Mouse (Mus musculus): ENCODE measurements at regions not wholly inside any gene's neighbourhood (a gene's known extent, or its start where the extent isn't known, plus 50 kb on each side); places are given as distances from the start of the nearest gene placed in this dataset.

DNA sequence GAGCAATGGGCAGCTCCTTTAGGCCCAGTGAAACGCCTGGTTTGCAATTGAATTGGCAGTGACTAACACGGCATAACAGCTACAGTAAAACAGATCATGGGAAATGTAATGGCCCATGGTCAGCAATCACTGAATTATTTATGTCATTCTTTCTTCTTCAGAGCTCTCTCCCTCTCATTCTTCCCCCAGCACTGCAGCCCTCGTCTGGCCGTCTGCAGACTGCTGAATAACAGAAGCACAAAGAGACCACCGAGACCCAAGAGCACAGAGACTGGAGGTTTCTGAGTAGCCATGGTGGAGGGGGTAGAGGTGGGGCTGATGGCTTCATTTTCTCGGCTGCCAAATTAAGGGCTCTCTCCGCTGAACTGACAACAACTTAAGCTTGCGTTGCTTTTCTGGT, 130.7 kb upstream of the Tle3 start:
- no peaks in the 10 kb centered on the region for H3K9me3 ChIP-seq
- no peak overlapping the region for H3K4me3 ChIP-seq
- WGBS = 51% methylated on average over 8 of the region's 8 CpGs
- no peak overlapping the region for H3K27ac ChIP-seq
- H3K36me3 ChIP-seq = no peaks in the 10 kb centered on the region
- no peak overlapping the region for H3K9ac ChIP-seq
- no peak overlapping the region for H3K4me2 ChIP-seq
- H3K4me1 ChIP-seq = 0 out of 2 replicates have a peak, but pooled peaks cover 10% of the 10 kb centered on the region
- no peak for ATAC-seq (ENCODE audit: insufficient number of reproducible peaks, insufficient read depth, low FRiP score, low TSS enrichment, low read depth)
- H3K27me3 ChIP-seq = peaks cover 41% of the 10 kb centered on the region

DNA sequence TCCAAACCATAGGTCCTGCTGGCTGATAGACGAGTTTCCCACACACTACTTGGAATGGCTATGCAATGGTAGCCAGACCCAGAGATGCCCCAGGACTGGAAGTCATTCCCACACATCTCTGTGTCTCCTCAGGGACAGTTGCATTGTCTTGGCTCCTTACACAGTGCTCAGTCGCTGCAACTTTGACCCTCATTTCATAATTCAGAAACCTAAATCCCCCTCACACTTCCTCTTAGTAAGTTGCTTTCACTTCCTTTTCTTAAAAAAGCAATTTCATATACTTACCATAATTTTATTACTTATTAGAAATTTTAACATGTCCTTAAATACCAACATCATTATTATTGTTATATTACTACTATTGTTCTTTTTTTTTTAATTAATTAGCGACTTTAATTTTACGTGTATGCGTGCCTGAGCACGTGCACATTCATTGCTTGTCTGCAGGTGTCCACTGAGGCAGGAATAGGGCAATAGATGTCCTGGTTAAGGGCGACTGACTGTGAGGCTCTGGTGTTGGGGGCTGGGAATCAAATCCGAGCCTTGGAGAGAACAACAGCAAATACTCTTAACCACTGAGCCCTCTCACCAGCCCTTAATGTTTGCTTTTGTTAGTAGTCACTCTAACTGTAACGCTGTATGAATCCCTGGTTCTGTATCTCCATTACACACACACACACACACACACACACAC, 129.9 kb upstream of the Tle3 start:
- H3K4me1 ChIP-seq = 0 out of 2 replicates have a peak, but pooled peaks cover 9% of the 10 kb centered on the region
- no peak for ATAC-seq (ENCODE audit: insufficient number of reproducible peaks, insufficient read depth, low FRiP score, low TSS enrichment, low read depth)
- peaks cover 35% of the 10 kb centered on the region for H3K27me3 ChIP-seq
- no peak overlapping the region for H3K9ac ChIP-seq
- no peaks in the 10 kb centered on the region for H3K9me3 ChIP-seq
- H3K4me3 ChIP-seq = no peak overlapping the region
- 76% methylated on average over 9 of the region's 9 CpGs for WGBS
- H3K27ac ChIP-seq = no peak overlapping the region
- H3K36me3 ChIP-seq = no peaks in the 10 kb centered on the region
- no peak overlapping the region for H3K4me2 ChIP-seq

DNA sequence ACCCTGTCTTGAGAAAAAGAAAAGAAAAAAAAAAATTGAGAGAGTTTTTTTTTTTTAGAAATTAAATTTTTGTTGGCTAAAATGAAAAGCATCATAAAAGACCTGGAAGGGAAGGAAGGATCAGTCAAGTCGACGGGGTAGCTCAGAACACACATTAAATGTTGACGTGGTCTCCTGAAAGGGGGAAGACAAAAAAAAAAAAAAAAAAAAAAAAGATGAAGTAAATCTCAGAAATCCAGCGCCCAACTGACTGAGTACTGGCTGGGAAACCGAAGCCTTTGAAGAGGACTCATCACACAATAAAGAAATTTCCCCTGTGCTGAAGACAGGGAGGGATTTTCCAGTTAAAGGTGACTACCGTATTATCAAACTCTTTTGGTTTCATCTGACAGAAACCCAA, 128.9 kb upstream of the Tle3 start:
- H3K27ac ChIP-seq = no peak overlapping the region
- H3K27me3 ChIP-seq = peaks cover 25% of the 10 kb centered on the region
- H3K4me1 ChIP-seq = 0 out of 2 replicates have a peak, but pooled peaks cover 9% of the 10 kb centered on the region
- H3K4me3 ChIP-seq = no peak overlapping the region
- no peak for ATAC-seq (ENCODE audit: insufficient number of reproducible peaks, insufficient read depth, low FRiP score, low TSS enrichment, low read depth)
- H3K9ac ChIP-seq = no peak overlapping the region
- H3K36me3 ChIP-seq = no peaks in the 10 kb centered on the region
- 58% methylated on average over 6 of the region's 6 CpGs for WGBS
- H3K9me3 ChIP-seq = no peaks in the 10 kb centered on the region
- H3K4me2 ChIP-seq = no peak overlapping the region

DNA sequence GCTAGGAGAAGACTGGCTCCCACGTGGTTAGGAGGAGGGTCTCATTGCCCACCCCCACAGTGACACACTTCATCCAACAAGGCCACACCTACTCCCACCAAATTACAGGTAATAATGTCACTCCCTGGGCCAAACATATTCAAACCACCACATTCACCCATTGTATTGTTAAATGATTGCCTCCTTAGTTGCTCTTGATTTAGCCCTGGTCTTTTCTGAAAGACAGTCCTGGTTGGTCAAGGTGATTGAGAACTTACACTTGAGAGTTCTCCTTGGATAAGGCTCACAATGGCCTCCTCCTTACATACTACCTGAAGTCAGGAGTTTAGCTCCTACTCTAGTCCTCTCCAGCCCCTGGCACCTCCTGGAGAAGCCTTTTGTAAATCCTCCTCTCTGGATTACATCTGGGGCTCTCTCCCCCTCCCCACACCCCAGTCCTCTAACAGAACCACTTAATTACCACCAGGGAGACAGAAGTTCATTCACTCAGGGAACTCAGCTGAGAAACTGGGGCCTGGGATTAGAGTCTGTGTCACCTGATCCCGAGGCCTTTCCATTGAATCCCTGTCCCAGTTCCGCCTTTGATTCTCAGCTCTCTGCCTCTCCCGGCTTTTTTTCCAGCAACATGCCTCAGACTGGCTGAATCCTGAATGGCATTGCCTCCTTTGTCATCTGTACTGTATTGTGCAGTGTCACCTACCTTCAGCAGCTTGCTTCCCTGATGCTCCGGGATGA, 122.3 kb upstream of the Tle3 start:
- ATAC-seq (ENCODE audit: insufficient number of reproducible peaks, insufficient read depth, low FRiP score, low TSS enrichment, low read depth) = no peak
- H3K4me2 ChIP-seq = no peak overlapping the region
- H3K27ac ChIP-seq = no peak overlapping the region
- no peaks in the 10 kb centered on the region for H3K36me3 ChIP-seq
- no peak overlapping the region for H3K9ac ChIP-seq
- H3K9me3 ChIP-seq = no peaks in the 10 kb centered on the region
- no peak overlapping the region for H3K4me3 ChIP-seq
- peaks cover 12% of the 10 kb centered on the region for H3K4me1 ChIP-seq
- H3K27me3 ChIP-seq = peaks cover 10% of the 10 kb centered on the region
- 32% methylated on average over 5 of the region's 5 CpGs for WGBS

DNA sequence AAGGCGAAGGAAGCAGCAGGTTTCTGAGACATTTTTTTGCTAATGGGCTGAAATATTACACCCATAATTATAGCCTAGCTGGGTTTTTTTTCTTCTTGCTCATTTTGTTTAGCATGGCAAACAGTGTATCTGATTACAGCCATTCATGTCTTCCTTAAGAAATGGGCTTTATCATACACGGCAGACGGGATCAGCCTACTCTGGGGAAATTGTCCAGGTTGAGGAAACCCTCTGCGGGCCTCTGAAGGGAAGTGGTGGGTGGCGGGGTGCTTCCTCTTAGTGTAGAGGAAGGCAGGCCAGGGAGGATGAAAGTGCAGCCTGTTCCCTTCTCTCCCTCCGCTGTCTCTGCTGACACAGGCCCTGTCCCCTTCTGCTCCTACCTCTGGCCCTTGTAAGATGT, 120.6 kb upstream of the Tle3 start:
- H3K27ac ChIP-seq = peak overlapping the region; percentile 41; the same call in 1 of the 2 replicates
- 0 out of 2 replicates have a peak, but pooled peaks cover 3% of the 10 kb centered on the region for H3K9me3 ChIP-seq
- ATAC-seq (ENCODE audit: insufficient number of reproducible peaks, insufficient read depth, low FRiP score, low TSS enrichment, low read depth) = no peak
- H3K4me1 ChIP-seq = peaks cover 15% of the 10 kb centered on the region
- no peaks in the 10 kb centered on the region for H3K36me3 ChIP-seq
- H3K9ac ChIP-seq = no peak overlapping the region
- peaks cover 13% of the 10 kb centered on the region for H3K27me3 ChIP-seq
- 31% methylated on average over 6 of the region's 6 CpGs for WGBS
- no peak overlapping the region for H3K4me2 ChIP-seq
- H3K4me3 ChIP-seq = no peak overlapping the region

DNA sequence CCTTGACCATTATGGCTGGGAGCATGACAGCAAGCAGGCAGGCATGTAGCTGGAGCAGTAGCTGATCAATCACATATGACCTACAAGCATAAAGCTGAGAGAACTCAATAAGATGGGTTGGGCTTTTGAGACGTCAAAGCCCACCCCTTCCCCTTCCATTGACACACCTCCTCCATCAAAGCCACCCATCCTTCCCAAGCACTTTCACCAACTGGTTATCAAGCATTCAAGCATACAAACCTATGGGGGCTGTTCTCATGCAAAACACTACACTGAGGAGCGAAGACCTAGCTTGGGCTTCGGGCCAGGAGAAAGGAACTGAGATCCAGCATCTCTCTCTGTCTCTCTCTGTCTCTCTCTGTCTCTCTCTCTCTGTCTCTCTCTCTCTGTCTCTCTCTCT, 118.4 kb upstream of the Tle3 start:
- H3K27ac ChIP-seq = no peak overlapping the region
- H3K9me3 ChIP-seq = 0 out of 2 replicates have a peak, but pooled peaks cover 3% of the 10 kb centered on the region
- no peak overlapping the region for H3K4me2 ChIP-seq
- no peak for ATAC-seq (ENCODE audit: insufficient number of reproducible peaks, insufficient read depth, low FRiP score, low TSS enrichment, low read depth)
- H3K4me1 ChIP-seq = peaks cover 25% of the 10 kb centered on the region
- H3K27me3 ChIP-seq = peaks cover 19% of the 10 kb centered on the region
- H3K9ac ChIP-seq = no peak overlapping the region
- H3K4me3 ChIP-seq = no peak overlapping the region
- WGBS = 75% methylated on average over 3 of the region's 3 CpGs
- H3K36me3 ChIP-seq = no peaks in the 10 kb centered on the region

DNA sequence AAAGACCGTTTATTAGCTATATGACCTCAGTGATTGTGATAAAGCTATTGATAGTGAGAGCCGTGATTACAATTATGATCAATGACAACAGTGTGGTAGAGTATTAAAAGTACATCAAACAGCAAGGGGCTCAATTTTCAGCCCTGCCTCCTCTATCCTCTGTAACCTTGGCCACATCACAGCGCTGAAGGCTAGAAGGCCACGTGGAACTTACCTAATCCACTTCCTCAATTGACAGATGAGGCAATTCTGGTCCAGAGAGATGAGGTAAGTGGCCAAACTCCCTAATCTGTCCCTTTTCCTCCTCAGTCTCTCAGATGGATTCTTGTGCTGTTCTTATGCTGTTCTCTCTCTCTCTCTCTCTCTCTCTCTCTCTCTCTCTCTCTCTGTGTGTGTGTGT, 114.7 kb upstream of the Tle3 start:
- no peak for ATAC-seq (ENCODE audit: insufficient number of reproducible peaks, insufficient read depth, low FRiP score, low TSS enrichment, low read depth)
- H3K4me1 ChIP-seq = peaks cover 50% of the 10 kb centered on the region
- no peaks in the 10 kb centered on the region for H3K36me3 ChIP-seq
- no peak overlapping the region for H3K27ac ChIP-seq
- no peak overlapping the region for H3K4me2 ChIP-seq
- 0 out of 2 replicates have a peak, but pooled peaks cover 3% of the 10 kb centered on the region for H3K9me3 ChIP-seq
- no peak overlapping the region for H3K9ac ChIP-seq
- WGBS = 26% methylated on average over 4 of the region's 4 CpGs
- H3K4me3 ChIP-seq = no peak overlapping the region
- peaks cover 20% of the 10 kb centered on the region for H3K27me3 ChIP-seq

DNA sequence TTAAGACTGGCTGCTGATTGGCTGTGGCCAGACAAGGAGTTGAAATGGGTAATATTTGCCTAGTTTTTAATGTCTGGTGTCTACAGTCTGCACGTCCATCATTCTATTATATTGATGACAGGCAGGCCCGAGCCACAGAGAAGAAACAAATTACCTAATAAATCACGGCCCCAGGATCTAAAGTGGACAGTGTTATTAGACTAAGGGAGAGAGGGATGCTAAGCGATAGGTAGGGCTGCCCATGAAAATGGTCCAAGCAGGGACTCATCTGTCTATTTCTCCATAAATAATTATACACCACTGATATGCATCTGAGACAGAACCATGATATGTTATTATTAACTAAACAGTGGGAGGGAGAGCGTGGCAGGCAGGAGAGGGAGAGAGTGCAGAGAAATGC, 114.1 kb upstream of the Tle3 start:
- Histone ChIP-seq H3K4me2 (no peak overlapping the region), H3K9ac (no peak overlapping the region), H3K4me3 (no peak overlapping the region), H3K27me3 (peaks cover 16% of the 10 kb centered on the region; the same call in 1 of the 2 replicates), H3K27ac (no peak overlapping the region), H3K36me3 (no peaks in the 10 kb centered on the region), H3K4me1 (peaks cover 51% of the 10 kb centered on the region), H3K9me3 (0 out of 2 replicates have a peak, but pooled peaks cover 3% of the 10 kb centered on the region)
- ATAC-seq (ENCODE audit: insufficient number of reproducible peaks, insufficient read depth, low FRiP score, low TSS enrichment, low read depth) = no peak
- 58% methylated on average over 5 of the region's 5 CpGs for WGBS

DNA sequence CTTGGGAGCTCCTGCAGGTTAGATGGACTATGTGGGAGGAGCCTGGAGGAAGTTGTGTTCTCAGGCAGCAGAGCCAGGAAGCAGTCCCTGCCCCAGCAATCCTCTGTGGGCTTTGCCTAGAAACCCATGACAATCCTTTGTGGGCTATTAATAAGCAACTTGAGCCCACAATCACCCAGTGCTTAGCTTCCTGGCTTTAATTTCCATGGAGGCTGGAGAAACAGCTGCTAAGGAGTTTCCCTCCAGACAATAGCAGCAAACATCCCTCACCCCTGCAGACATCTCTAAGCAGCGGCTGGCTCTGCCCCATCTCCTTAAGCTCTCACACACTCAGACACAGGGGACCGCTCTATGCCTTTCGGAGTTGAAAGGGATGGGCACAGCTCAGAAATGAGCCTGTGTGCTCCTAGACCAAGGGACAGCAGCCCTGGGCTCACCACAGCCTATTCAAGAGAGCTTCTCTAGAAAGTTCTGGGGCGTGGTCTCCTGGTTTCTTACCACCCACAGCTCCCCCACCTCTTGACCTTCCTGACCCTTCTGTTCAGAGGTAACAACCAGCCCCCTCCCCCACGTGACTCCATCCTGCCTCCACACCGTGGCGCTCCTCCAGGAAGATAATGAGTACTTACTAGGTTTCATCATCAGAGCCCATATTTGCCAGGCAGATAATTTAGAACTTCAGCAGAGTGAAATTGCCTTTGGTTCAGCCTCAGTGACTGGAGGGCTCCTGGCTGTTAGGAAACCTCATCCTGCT, 112.6 kb upstream of the Tle3 start:
- Histone ChIP-seq H3K27ac (0 out of 2 replicates have a peak overlapping the region, but pooled peaks have one; percentile 33), H3K27me3 (peaks cover 15% of the 10 kb centered on the region), H3K36me3 (no peaks in the 10 kb centered on the region), H3K4me1 (peaks cover 51% of the 10 kb centered on the region), H3K4me3 (no peak overlapping the region), H3K4me2 (0 out of 2 replicates have a peak overlapping the region, but pooled peaks have one; percentile 7), H3K9me3 (0 out of 2 replicates have a peak, but pooled peaks cover 3% of the 10 kb centered on the region), H3K9ac (no peak overlapping the region)
- ATAC-seq (ENCODE audit: insufficient number of reproducible peaks, insufficient read depth, low FRiP score, low TSS enrichment, low read depth) = 0 out of 2 replicates have a peak, but pooled peaks have one; percentile 49
- 12% methylated on average over 7 of the region's 7 CpGs for WGBS

DNA sequence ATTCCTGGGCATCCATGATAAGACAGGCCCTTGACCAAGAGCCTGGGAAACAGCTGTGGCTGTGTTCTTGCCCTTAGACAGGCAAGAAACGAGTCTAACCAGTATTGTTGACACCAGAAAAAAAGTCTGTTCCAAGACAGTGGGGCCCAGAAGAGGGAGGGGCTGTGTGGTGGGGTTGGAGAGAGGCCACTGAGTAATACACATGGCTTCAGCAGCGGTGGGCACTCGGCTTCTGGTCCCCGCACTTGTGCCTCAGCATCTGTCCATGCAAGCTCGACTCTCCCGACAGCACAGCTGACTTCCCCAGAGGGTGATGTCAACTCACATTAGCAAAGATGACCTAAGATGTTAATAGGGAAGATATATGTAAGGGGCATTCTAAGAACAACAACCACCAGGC, 110.9 kb upstream of the Tle3 start:
- 52% methylated on average over 6 of the region's 6 CpGs for WGBS
- Histone ChIP-seq H3K4me2 (no peak overlapping the region), H3K9ac (no peak overlapping the region), H3K27ac (no peak overlapping the region), H3K9me3 (no peaks in the 10 kb centered on the region; the same call in none of the 2 replicates), H3K4me3 (no peak overlapping the region), H3K27me3 (peaks cover 17% of the 10 kb centered on the region), H3K4me1 (peaks cover 51% of the 10 kb centered on the region), H3K36me3 (no peaks in the 10 kb centered on the region)
- no peak for ATAC-seq (ENCODE audit: insufficient number of reproducible peaks, insufficient read depth, low FRiP score, low TSS enrichment, low read depth)

DNA sequence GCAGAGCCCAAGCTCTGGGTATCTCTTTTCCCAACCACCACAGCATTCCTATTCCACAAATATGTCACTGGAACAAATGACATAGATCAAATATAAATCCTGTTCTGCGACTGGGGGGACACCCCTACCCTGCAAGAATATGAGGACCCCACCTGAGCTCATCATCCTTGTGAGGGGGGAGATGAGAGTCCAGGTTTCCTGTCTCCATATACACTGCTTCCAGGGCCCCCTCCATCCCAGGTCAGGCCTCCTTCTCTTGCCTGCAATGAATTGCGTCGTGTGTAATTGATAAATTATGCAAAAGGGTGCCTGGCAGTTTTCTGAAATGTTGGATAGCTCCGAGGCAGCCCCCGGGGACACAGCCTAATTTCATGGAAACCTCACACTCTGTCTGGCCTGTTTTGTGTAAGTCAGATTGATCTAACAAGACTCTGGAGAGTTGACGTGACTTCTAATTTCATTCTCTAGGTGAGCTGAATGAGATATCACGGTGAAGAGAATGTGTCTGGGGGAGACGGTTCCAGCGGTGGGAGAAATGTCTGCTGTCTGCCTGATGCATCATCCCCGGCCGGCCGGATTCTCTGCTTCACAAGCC, 110.3 kb upstream of the Tle3 start:
- Histone ChIP-seq H3K27me3 (peaks cover 17% of the 10 kb centered on the region), H3K9ac (no peak overlapping the region), H3K36me3 (no peaks in the 10 kb centered on the region), H3K9me3 (no peaks in the 10 kb centered on the region; the same call in none of the 2 replicates), H3K4me2 (no peak overlapping the region), H3K27ac (no peak overlapping the region), H3K4me1 (peaks cover 46% of the 10 kb centered on the region), H3K4me3 (no peak overlapping the region)
- 17% methylated on average over 12 of the region's 12 CpGs for WGBS
- no peak for ATAC-seq (ENCODE audit: insufficient number of reproducible peaks, insufficient read depth, low FRiP score, low TSS enrichment, low read depth)

All from embryonic facial prominence, embryonic 13.5 days (tissue).